Mouse (Mus musculus) liver, embryonic 12.5 days (tissue): ENCODE results near the gene Tjp3. TPM values are rescaled to one million over a fixed set of nuclear protein-coding genes. Genes with fewer than 3 reads are reported as not detected.
A peak's percentile ranks its signal among the peaks of the same experiment; 100 is the strongest.

Experiments
- ATAC-seq: fragments of 200-750 bp; cut with Nextera tagmentation; 2 replicates; pipeline ENCODE4 v1.8.0; 2017; ENCODE audit warnings: moderate number of reproducible peaks, mild to moderate bottlenecking, moderate library complexity
- H3K27ac ChIP-seq: fragments of 300-500 bp; sonication (generic); 2 replicates; pipeline ENCODE4 v1.5.1; 2016; ENCODE audit warnings: mild to moderate bottlenecking
- H3K27me3 ChIP-seq: fragments of 300-500 bp; sonication (generic); replicated peaks from 2 replicates; pipeline ENCODE4 v1.6.1; 2016; ENCODE audit warnings: mild to moderate bottlenecking, moderate library complexity
- H3K36me3 ChIP-seq: fragments of 300-500 bp; sonication (generic); 2 replicates; pipeline ENCODE4 v1.6.1; 2016; ENCODE audit warnings: mild to moderate bottlenecking, moderate library complexity
- H3K4me1 ChIP-seq: fragments of 300-500 bp; sonication (generic); 2 replicates; pipeline ENCODE4 v1.6.1; 2016
- H3K4me2 ChIP-seq: fragments of 300-500 bp; sonication (generic); 2 replicates; pipeline ENCODE4 v1.6.1; 2016; ENCODE audit warnings: mild to moderate bottlenecking, moderate library complexity
- H3K4me3 ChIP-seq: fragments of 300-500 bp; sonication (generic); 2 replicates; pipeline ENCODE4 v1.5.1; 2016; ENCODE audit warnings: mild to moderate bottlenecking, moderate library complexity
- H3K9ac ChIP-seq: fragments of 300-500 bp; sonication (generic); 2 replicates; pipeline ENCODE4 v1.6.1; 2016; ENCODE audit warnings: mild to moderate bottlenecking, moderate library complexity
- H3K9me3 ChIP-seq: fragments of 300-500 bp; sonication (generic); replicated peaks from 2 replicates; pipeline ENCODE4 v1.6.1; 2016; ENCODE audit warnings: mild to moderate bottlenecking, moderate library complexity
- WGBS: fragments of 180-500 bp; shearing (Covaris S2); methylation state at CpG from one replicate; pipeline ENCODE4 v1.1.7; 2016; ENCODE audit not compliant: insufficient replicate concordance; 5-methylcytosine and 5-hydroxymethylcytosine counted together
- polyA plus RNA-seq: library from polyadenylated mRNA; unstranded; fragments of >200 nt; fragmentation: Nextera tagmentation; extraction: Ambion mirVana; gene quantifications from 2 replicates; pipeline ENCODE4 v1.2.1, GENCODE M21; 2016

Tjp3 gene
- polyA plus RNA-seq, 1 experiment from 2014 or later, result 1.1 TPM

DNA sequence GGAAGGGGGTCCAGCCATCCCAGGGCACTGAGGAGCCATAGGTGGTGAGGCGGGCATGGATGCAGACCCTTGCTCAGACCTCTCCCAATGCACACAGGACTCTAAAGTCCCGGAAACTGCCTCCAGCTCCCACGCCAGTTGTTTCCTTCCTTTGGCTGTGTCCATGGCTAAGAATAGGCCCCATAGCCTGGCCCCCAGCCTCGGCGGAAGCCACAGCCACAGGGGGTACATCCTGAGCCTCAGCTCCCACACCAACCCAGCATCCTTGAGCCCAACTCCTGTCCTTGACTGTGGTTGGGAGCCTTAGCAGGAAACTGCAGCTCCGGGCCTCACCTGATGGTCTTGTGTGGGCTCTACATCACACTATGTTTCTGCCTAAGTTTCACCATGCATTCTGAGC is 35.5 kb upstream of the Tjp3 start:
- no peaks in the 10 kb centered on the region for H3K9me3 ChIP-seq
- H3K4me2 ChIP-seq, result peak overlapping the region; percentile 27
- ATAC-seq, result no peak
- whole genome bisulfite sequencing, result 40% methylated on average over 6 of the region's 6 CpGs
- H3K4me1 ChIP-seq, result peaks cover 71% of the 10 kb centered on the region
- peaks cover 14% of the 10 kb centered on the region; the same call in 1 of the 2 replicates for H3K27me3 ChIP-seq
- H3K4me3 ChIP-seq, result no peak overlapping the region
- peaks cover 54% of the 10 kb centered on the region for H3K36me3 ChIP-seq
- H3K27ac ChIP-seq, result peak overlapping the region; percentile 49; the same call in 1 of the 2 replicates
- no peak overlapping the region for H3K9ac ChIP-seq

DNA sequence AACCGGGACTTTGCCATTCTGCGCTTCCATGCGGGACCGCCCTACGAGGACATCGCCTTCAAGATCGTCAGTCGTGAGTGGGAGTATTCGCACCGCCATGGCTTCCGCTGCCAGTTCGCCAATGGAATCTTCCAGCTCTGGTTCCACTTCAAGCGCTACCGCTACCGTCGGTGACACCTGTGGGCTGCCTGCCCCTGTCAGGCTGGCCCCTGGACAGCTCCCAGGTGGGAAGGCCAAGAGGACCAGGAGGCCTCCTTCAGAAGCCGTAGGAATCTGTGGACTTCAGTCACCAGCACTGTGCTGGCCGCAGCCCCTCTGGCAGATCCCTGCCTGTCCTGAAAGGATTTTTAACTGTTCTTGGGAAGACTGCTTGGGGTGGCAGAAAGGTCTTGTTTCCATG is 34.4 kb upstream of the Tjp3 start:
- Histone ChIP-seq H3K36me3 (peaks cover 54% of the 10 kb centered on the region), H3K4me1 (peaks cover 71% of the 10 kb centered on the region), H3K27ac (peak overlapping the region; percentile 49; the same call in 1 of the 2 replicates), H3K27me3 (0 out of 2 replicates have a peak, but pooled peaks cover 7% of the 10 kb centered on the region), H3K9ac (no peak overlapping the region), H3K9me3 (no peaks in the 10 kb centered on the region), H3K4me3 (no peak overlapping the region), H3K4me2 (no peak overlapping the region)
- WGBS, result 90% methylated on average over 18 of the region's 18 CpGs
- ATAC-seq, result no peak

DNA sequence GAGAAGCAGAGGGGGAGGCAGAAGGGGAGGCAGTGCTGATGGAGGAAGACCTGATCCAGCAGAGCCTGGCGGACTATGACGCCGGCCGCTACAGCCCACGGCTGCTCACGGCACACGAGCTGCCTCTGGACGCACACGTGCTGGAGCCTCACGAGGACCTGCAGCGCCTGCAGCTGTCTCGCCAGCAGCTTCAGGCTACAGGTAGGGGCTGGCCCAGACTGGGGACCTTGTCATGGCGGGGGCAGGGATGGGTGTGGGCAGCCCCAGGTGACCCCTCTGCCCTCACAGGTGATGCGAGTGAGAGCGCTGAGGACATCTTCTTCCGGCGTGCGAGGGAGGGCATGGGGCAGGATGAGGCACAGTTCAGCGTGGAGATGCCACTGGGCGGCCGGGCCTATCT is 33.8 kb upstream of the Tjp3 start:
- H3K4me1 ChIP-seq, result peaks cover 65% of the 10 kb centered on the region
- ATAC-seq, result no peak
- peaks cover 54% of the 10 kb centered on the region for H3K36me3 ChIP-seq
- H3K27ac ChIP-seq, result no peak overlapping the region
- H3K9me3 ChIP-seq, result no peaks in the 10 kb centered on the region
- H3K4me2 ChIP-seq, result no peak overlapping the region
- WGBS, result 94% methylated on average over 21 of the region's 21 CpGs
- 0 out of 2 replicates have a peak, but pooled peaks cover 7% of the 10 kb centered on the region for H3K27me3 ChIP-seq
- H3K9ac ChIP-seq, result no peak overlapping the region
- no peak overlapping the region for H3K4me3 ChIP-seq

DNA sequence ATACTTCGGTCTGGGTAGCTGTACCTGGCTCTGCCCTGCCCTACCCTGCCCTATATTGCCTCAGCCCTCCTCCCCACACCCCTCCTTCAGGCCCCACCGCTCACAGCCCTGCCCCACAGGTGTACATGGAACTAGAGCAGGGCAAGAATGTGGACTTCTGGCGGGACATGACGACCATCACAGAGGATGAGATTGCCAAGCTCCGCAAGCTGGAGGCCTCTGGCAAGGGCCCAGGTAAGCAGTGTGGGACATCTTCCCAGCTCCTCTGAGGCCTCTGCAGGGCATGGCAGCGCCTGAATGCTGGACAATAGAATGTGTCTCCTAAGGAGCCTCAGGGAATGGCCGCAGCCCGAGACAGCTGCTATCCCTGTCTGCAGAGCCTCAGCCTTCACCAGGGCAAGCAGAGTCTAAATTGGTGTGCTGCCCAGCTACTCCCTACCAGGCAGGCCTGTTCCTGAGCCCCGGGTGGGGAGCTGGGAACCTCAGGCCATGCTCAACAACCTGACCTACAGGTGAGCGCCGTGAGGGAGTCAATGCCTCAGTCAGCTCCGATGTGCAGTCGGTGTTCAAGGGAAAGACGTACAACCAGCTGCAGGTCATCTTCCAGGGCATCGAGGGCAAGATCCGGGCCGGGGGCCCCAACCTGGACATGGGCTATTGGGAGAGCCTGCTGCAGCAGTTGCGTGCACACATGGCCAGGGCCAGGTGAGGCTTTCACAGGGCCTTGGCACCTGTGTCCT is 32.6 kb upstream of the Tjp3 start:
- no peak overlapping the region for H3K4me3 ChIP-seq
- 91% methylated on average over 18 of the region's 18 CpGs for WGBS
- peaks cover 55% of the 10 kb centered on the region for H3K36me3 ChIP-seq
- H3K4me2 ChIP-seq, result no peak overlapping the region
- H3K4me1 ChIP-seq, result peaks cover 64% of the 10 kb centered on the region
- no peak overlapping the region for H3K27ac ChIP-seq
- no peak overlapping the region for H3K9ac ChIP-seq
- no peaks in the 10 kb centered on the region for H3K9me3 ChIP-seq
- ATAC-seq, result no peak
- H3K27me3 ChIP-seq, result no peaks in the 10 kb centered on the region

GRCm38 (mm10) chr10:81323141-81323775 is 31.9 kb upstream of the Tjp3 start:
- peak overlapping the region; percentile 80; the same call in 1 of the 2 replicates for H3K4me2 ChIP-seq
- H3K27me3 ChIP-seq, result no peaks in the 10 kb centered on the region
- H3K36me3 ChIP-seq, result peaks cover 62% of the 10 kb centered on the region
- H3K4me3 ChIP-seq, result 0 out of 2 replicates have a peak overlapping the region, but pooled peaks have one; percentile 96
- no peaks in the 10 kb centered on the region for H3K9me3 ChIP-seq
- H3K9ac ChIP-seq, result no peak overlapping the region
- no peak overlapping the region for H3K27ac ChIP-seq
- peaks cover 64% of the 10 kb centered on the region for H3K4me1 ChIP-seq
- no peak for ATAC-seq
- WGBS, result 93% methylated on average over 23 of the region's 23 CpGs

DNA sequence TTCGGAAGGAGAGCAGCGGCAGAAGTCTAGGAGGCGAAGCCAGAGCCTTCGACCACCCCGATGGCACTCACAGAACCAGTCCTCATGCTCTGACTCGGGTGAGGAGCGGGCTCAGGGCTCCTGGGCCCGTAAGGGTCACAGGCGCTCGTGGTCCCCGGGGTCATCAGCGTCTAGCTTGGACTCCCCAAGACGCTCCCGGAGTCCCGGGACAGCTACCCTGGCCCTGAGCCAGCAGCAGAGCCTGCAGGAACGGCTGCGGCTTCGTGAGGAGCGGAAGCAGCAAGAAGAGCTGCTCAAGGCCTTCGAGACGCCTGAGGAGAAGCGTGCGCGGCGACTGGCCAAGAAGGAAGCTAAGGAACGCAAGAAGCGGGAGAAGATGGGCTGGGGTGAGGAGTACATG is 31.1 kb upstream of the Tjp3 start:
- ATAC-seq, result no peak
- Histone ChIP-seq H3K4me3 (peak overlapping the region; percentile 96), H3K4me2 (peak overlapping the region; percentile 80), H3K36me3 (peaks cover 70% of the 10 kb centered on the region), H3K4me1 (peaks cover 64% of the 10 kb centered on the region), H3K9ac (peak overlapping the region; percentile 93), H3K9me3 (no peaks in the 10 kb centered on the region), H3K27me3 (no peaks in the 10 kb centered on the region), H3K27ac (0 out of 2 replicates have a peak overlapping the region, but pooled peaks have one; percentile 88)
- WGBS, result 93% methylated on average over 27 of the region's 27 CpGs

- Histone ChIP-seq H3K36me3 (peaks cover 62% of the 10 kb centered on the region), H3K9ac (peak overlapping the region; percentile 93), H3K27me3 (no peaks in the 10 kb centered on the region), H3K27ac (peak overlapping the region; percentile 88), H3K4me1 (peaks cover 65% of the 10 kb centered on the region), H3K9me3 (no peaks in the 10 kb centered on the region), H3K4me2 (peak overlapping the region; percentile 80), H3K4me3 (peak overlapping the region; percentile 96)
- WGBS, result 2% methylated on average over 20 of the region's 20 CpGs
- ATAC-seq, result no peak
These were observed 30.1 kb upstream of the Tjp3 start for GRCm38 (mm10) chr10:81321436-81321835.

DNA sequence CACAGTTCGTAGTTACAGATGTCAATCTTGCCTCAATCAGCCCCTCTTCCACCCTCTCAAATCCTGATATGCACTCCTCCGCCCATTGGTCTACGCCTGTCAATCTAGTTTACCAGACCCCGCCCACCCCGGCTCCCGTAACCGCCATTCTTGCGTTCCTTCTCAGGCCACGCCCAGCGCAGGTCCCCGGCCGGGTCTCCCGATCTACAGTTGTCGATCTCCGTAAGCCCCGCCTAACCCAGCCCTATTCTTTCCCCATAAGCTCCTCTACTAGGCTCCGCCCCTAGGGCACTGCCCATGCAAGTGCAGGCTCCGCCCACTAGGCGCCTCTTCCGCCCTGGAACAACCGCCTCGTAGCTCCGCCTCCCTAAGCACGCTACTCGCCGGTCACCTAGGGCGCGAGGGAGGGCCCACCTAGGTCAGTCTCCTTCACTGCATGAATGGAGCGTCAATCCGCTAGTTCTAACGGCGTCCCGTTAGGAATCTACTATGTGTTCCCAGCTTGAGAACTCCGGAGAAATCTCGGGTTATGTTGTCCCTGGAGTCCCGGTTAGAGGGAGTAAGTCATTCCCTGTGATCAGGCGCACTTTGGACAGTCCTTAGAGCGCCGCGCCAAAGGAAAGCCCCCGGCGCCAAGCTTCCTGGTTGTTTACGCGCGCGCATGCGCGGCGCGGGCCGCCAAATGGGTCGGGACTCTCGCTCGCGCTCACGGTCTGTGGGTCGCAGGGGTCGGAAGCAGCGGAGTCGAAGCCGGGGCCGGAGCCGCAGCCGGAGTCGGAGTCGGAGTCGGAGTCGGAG is 29.4 kb upstream of the Tjp3 start, which contains the start of gene Cactin:
Gene Cactin, plus strand, starts transcription at position 554 of the 798 bp plus-strand sequence.
- ATAC-seq, result peak; percentile 87
- Histone ChIP-seq H3K4me2 (peak within 1 kb of the TSS; percentile 80), H3K27me3 (no peaks in the 10 kb centered on the region), H3K4me1 (peaks cover 65% of the 10 kb centered on the region), H3K9me3 (no peaks in the 10 kb centered on the region), H3K36me3 (peaks cover 61% of the 10 kb centered on the region), H3K27ac (peak within 1 kb of the TSS; percentile 88), H3K9ac (peak within 1 kb of the TSS; percentile 93), H3K4me3 (peak within 1 kb of the TSS; percentile 96)
- under 1% methylated on average over 68 of the region's 68 CpGs for WGBS

- Histone ChIP-seq H3K4me1 (peaks cover 64% of the 10 kb centered on the region), H3K4me3 (peak overlapping the region; percentile 96), H3K9me3 (no peaks in the 10 kb centered on the region), H3K4me2 (peak overlapping the region; percentile 80), H3K27me3 (no peaks in the 10 kb centered on the region), H3K27ac (peak overlapping the region; percentile 88), H3K36me3 (peaks cover 61% of the 10 kb centered on the region), H3K9ac (peak overlapping the region; percentile 74)
- WGBS, result 3% methylated on average over 38 of the region's 38 CpGs
- no peak for ATAC-seq
These were observed 28.6 kb upstream of the Tjp3 start for GRCm38 (mm10) chr10:81319741-81320549.

GRCm38 (mm10) chr10:81319330-81319699 is 27.9 kb upstream of the Tjp3 start:
- peaks cover 67% of the 10 kb centered on the region for H3K4me1 ChIP-seq
- H3K27me3 ChIP-seq, result no peaks in the 10 kb centered on the region
- no peak for ATAC-seq
- peak overlapping the region; percentile 74 for H3K9ac ChIP-seq
- no peaks in the 10 kb centered on the region for H3K9me3 ChIP-seq
- peak overlapping the region; percentile 88 for H3K27ac ChIP-seq
- H3K4me2 ChIP-seq, result peak overlapping the region; percentile 80
- H3K36me3 ChIP-seq, result peaks cover 61% of the 10 kb centered on the region
- peak overlapping the region; percentile 96 for H3K4me3 ChIP-seq
- WGBS, result 43% methylated on average over 8 of the region's 8 CpGs
